Mouse (Mus musculus): ENCODE measurements around the gene Fbxw11.

DNA sequence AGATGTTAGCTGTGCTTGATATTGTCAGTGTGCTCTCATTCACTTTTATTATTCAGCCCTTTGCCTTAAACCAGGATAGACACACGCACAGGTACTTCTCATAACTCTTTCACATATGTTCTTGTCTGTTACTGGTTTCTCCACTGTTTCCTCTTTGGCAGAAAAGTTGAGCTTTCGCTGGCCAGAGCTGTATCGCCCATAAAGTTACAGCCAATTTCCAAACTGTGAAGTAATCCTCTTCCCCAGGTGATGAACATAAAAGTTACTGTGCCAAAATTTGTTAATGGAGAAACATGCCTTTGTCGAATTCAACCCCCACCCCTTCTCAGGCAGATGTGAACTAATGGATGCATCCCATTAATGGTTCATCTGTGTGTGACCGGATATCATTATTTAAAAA lies 80.1 kb downstream of the Fbxw11 start:
- TF ChIP-seq CTCF (IDR thresholded peaks at IDR 0.05; ENCODE audit: low read depth, low read length) (no peak), POLR2A (IDR thresholded peaks at IDR 0.05; ENCODE audit: borderline replicate concordance, low read depth, low read length) (no peak)
